Mouse (Mus musculus) neural tube, embryonic 11.5 days (tissue): Measurements from ENCODE around the gene Gm49369. TPM values are rescaled to one million over a fixed set of nuclear protein-coding genes. Genes with fewer than 3 reads are reported as not detected.
"Not testable (repeated sequence)": the region's sequence is repeated elsewhere in the genome, so short reads cannot be mapped to it uniquely, and the experiment has no call there.

ENCODE experiments used
- ATAC-seq: fragments of 200-750 bp; cut with Nextera tagmentation; 2 replicates; pipeline ENCODE4 v1.8.0; 2017; ENCODE audit warnings: moderate number of reproducible peaks, mild to moderate bottlenecking, moderate TSS enrichment, moderate library complexity; ENCODE audit not compliant: insufficient read depth, low FRiP score, low TSS enrichment
- DNase-seq: peaks from one replicate; pipeline ENCODE4 v3.0.0-alpha.2; 2015; ENCODE audit warnings: low spot score
- H3K27ac ChIP-seq: fragments of 300-500 bp; sonication (generic); 2 replicates; pipeline ENCODE4 v1.5.1; 2014; ENCODE audit warnings: low read depth, mild to moderate bottlenecking, low read length
- H3K27me3 ChIP-seq: fragments of 300-500 bp; sonication (generic); 2 replicates; pipeline ENCODE4 v1.6.1; 2014; ENCODE audit warnings: mild to moderate bottlenecking, low read length, mixed read lengths; ENCODE audit not compliant: control insufficient read depth, insufficient read depth
- H3K36me3 ChIP-seq: fragments of 300-500 bp; sonication (generic); 2 replicates; pipeline ENCODE4 v1.6.1; 2014; ENCODE audit warnings: mild to moderate bottlenecking, low read length, moderate library complexity, mixed read lengths; ENCODE audit not compliant: control insufficient read depth, insufficient read depth
- H3K4me1 ChIP-seq: fragments of 300-500 bp; sonication (generic); 2 replicates; pipeline ENCODE4 v1.6.1; 2014; ENCODE audit warnings: low read length, mixed read lengths; ENCODE audit not compliant: control insufficient read depth, insufficient read depth
- H3K4me2 ChIP-seq: fragments of 300-500 bp; sonication (generic); 2 replicates; pipeline ENCODE4 v1.6.1; 2014; ENCODE audit warnings: low read depth, mild to moderate bottlenecking, moderate library complexity
- H3K4me3 ChIP-seq: fragments of 300-500 bp; sonication (generic); 2 replicates; pipeline ENCODE4 v1.5.1; 2014; ENCODE audit warnings: low read depth, low read length
- H3K9ac ChIP-seq: fragments of 300-500 bp; sonication (generic); 2 replicates; pipeline ENCODE4 v1.6.1; 2014; ENCODE audit warnings: mild to moderate bottlenecking, low read length
- H3K9me3 ChIP-seq: fragments of 300-500 bp; sonication (generic); 2 replicates; pipeline ENCODE4 v1.6.1; 2016; ENCODE audit warnings: low read length; ENCODE audit not compliant: control insufficient read depth
- WGBS: fragments of 180-500 bp; shearing (Covaris S2); extraction: QIAGEN DNeasy Blood & Tissue Kit; methylation state at CpG from one replicate; pipeline ENCODE4 v1.1.7; 2014; 5-methylcytosine and 5-hydroxymethylcytosine counted together
- polyA plus RNA-seq: library from polyadenylated mRNA; unstranded; fragments of >200 nt; fragmentation: Nextera tagmentation; extraction: Ambion mirVana; gene quantifications from 2 replicates; pipeline ENCODE4 v1.2.1, GENCODE M21; 2014

Gene Gm49369
- polyA plus RNA-seq, 1 experiment from 2014 or later: not detected

DNA sequence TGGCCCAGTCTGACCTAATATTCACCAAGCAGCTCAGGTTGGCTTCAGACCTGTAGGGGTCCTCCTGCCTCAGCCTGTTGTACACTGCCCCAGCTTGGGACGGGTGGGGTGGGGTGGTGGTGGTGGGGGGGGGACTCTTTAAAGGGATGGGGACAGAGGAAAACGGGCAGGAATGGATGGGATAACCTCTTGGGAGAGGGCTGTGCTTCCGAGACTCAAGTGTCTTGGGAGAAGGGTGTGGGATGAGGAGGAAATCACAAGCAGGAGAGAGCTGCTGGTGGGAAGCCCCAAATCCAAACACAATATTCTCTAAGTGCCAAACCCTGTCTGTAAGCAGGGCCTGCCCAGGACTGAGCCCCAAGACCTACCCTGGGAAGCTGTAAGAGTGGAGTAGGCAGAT, 33.8 kb upstream of the Gm49369 start:
- H3K27me3 ChIP-seq: no peaks in the 10 kb centered on the region
- ATAC-seq (no peak), DNase-seq (no peak)
- H3K36me3 ChIP-seq: no peaks in the 10 kb centered on the region
- H3K4me1 ChIP-seq: no peaks in the 10 kb centered on the region
- no peaks in the 10 kb centered on the region for H3K9me3 ChIP-seq
- no peak overlapping the region for H3K27ac ChIP-seq
- 65% methylated on average over 3 of the region's 3 CpGs for WGBS
- H3K4me2 ChIP-seq: no peak overlapping the region
- no peak overlapping the region for H3K4me3 ChIP-seq
- no peak overlapping the region for H3K9ac ChIP-seq

DNA sequence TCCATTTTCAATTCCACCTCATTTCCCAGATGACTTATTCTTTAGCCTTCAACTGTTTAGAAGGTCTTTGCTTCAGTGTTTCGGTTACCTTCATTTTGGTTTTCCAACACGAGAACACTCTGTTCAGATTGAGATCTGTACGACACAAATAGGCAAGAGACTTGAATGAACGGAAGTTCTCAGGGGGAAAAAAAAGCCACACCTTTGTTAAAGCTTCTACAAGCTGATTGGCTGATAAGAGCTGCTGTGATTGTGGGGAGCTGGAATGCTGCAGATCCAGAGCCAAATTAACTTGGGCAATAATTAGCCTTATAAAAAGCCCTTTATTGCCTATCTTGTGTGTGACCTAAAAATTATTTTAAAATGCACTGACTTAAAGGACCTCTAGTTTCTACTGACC, 32.8 kb upstream of the Gm49369 start:
- Histone ChIP-seq H3K27me3 (no peaks in the 10 kb centered on the region), H3K9me3 (no peaks in the 10 kb centered on the region), H3K4me1 (no peaks in the 10 kb centered on the region), H3K27ac (no peak overlapping the region), H3K36me3 (no peaks in the 10 kb centered on the region), H3K4me3 (no peak overlapping the region), H3K4me2 (no peak overlapping the region), H3K9ac (no peak overlapping the region)
- 80% methylated on average over 4 of the region's 4 CpGs for WGBS
- DNase-seq (no peak), ATAC-seq (no peak)

DNA sequence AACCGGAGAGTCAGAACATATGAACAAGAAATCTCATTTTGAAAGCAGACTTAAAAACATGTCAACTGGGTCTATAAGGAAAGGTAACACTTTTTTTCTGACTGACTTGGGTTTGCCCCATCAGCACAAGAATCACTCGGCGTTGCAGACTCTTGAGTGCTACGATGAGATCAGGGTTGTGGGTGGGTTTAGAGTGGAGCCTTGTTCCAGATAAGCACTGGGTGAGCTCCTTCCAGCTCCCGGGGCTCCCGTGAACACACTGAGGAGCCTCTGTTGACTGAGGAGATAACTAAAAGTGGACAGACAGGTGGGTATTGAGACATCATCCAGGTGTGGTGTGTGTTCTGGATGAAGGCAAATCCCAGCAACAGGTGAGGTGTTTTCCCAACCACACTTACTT, 30.8 kb upstream of the Gm49369 start:
- Histone ChIP-seq H3K27ac (no peak overlapping the region), H3K4me1 (no peaks in the 10 kb centered on the region), H3K4me2 (no peak overlapping the region), H3K36me3 (no peaks in the 10 kb centered on the region), H3K9ac (no peak overlapping the region), H3K9me3 (no peaks in the 10 kb centered on the region), H3K27me3 (no peaks in the 10 kb centered on the region), H3K4me3 (no peak overlapping the region)
- 95% methylated on average over 6 of the region's 6 CpGs for WGBS
- ATAC-seq (no peak), DNase-seq (no peak)

GRCm38 (mm10) chr7:142409603-142410002, 27.1 kb upstream of the Gm49369 start:
- Histone ChIP-seq H3K9me3 (no peaks in the 10 kb centered on the region), H3K27me3 (no peaks in the 10 kb centered on the region), H3K27ac (no peak overlapping the region), H3K4me2 (no peak overlapping the region), H3K36me3 (no peaks in the 10 kb centered on the region), H3K4me1 (no peaks in the 10 kb centered on the region), H3K4me3 (no peak overlapping the region), H3K9ac (no peak overlapping the region)
- DNase-seq (no peak), ATAC-seq (no peak)
- WGBS: 89% methylated on average over 3 of the region's 3 CpGs

DNA sequence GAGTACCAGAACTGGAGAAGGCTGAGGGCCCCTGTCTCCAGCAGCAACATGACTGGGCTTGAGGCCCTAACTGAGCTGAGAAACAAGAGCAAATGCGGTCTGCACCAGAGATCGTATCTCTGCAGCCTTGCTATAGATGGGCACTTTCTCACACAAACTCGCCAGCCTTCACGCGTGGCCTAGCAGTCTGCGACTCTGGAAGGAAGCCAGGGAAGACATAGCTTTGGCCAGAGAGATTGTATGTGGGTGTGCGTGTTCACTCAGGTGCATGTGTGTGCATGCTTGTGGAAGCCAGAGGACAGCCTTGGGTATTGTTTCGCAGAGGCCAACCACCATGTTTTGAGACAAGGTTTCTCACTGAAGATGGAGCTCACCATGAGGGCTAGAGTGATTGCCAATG, 26.2 kb upstream of the Gm49369 start:
- Histone ChIP-seq H3K9ac (no peak overlapping the region), H3K27ac (no peak overlapping the region), H3K4me2 (no peak overlapping the region), H3K36me3 (no peaks in the 10 kb centered on the region), H3K9me3 (no peaks in the 10 kb centered on the region), H3K4me1 (no peaks in the 10 kb centered on the region), H3K4me3 (no peak overlapping the region), H3K27me3 (no peaks in the 10 kb centered on the region)
- DNase-seq (no peak), ATAC-seq (no peak)
- WGBS: 95% methylated on average over 8 of the region's 8 CpGs

GRCm38 (mm10) chr7:142407935-142408334, 25.5 kb upstream of the Gm49369 start:
- no peaks in the 10 kb centered on the region for H3K4me1 ChIP-seq
- DNase-seq: no peak
- H3K27me3 ChIP-seq: no peaks in the 10 kb centered on the region
- no peaks in the 10 kb centered on the region for H3K36me3 ChIP-seq
- no peak overlapping the region for H3K9ac ChIP-seq
- H3K4me3 ChIP-seq: no peak overlapping the region
- H3K9me3 ChIP-seq: no peaks in the 10 kb centered on the region
- WGBS: 77% methylated on average over 4 of the region's 4 CpGs
- H3K27ac ChIP-seq: no peak overlapping the region
- ATAC-seq: no peak
- no peak overlapping the region for H3K4me2 ChIP-seq

DNA sequence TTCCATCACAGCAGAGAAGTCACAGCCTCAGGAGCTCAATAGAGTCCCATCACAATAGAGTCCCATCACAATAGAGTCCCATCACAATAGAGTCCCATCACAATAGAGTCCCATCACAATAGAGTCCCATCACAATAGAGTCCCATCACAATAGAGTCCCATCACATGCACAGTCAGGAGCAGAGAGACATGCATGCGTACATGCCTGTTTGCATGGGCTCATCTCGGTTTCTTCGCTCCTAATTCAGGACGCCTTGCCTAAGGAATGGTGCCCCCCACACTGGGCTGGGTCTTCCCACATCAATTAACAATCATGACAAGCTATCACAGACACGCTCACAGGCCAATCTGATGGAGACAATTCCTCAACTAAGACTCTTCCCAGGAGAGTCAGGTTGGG, 22.7 kb upstream of the Gm49369 start:
- not testable (repeated sequence) for H3K9me3 ChIP-seq, H3K27ac ChIP-seq, ATAC-seq, H3K4me3 ChIP-seq, H3K9ac ChIP-seq, DNase-seq, H3K27me3 ChIP-seq, H3K36me3 ChIP-seq, H3K4me2 ChIP-seq, H3K4me1 ChIP-seq
- WGBS: 89% methylated on average over 5 of the region's 5 CpGs

- no peaks in the 10 kb centered on the region for H3K27me3 ChIP-seq
- H3K9ac ChIP-seq: no peak overlapping the region
- no peak overlapping the region for H3K27ac ChIP-seq
- no peak overlapping the region for H3K4me3 ChIP-seq
- no peaks in the 10 kb centered on the region; the same call in 1 of the 2 replicates for H3K4me1 ChIP-seq
- 89% methylated on average over 4 of the region's 4 CpGs for WGBS
- H3K9me3 ChIP-seq: no peaks in the 10 kb centered on the region
- DNase-seq (no peak), ATAC-seq (no peak)
- no peak overlapping the region for H3K4me2 ChIP-seq
- no peaks in the 10 kb centered on the region for H3K36me3 ChIP-seq
Measured at GRCm38 (mm10) chr7:142403591-142403990, 21.1 kb upstream of the Gm49369 start.

DNA sequence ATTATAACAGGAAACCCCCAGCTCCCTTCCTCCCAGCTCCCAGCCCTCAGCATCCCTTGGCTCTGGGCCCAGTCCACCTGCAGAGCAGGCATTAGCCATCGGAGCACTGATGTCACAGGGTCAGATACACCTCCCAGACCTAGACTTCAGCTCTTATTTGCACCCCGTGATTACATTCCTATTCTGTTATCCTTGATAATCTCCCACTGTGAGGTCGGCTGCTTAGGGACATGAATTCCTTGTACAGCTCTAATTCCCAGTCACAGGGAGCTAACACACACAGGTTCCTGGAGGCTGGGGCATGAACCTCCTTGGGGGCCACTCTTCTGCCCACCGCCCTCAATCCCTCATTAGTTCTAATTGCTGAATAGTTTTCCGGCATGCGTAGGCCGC, 18.3 kb upstream of the Gm49369 start:
- H3K9me3 ChIP-seq: no peaks in the 10 kb centered on the region
- no peaks in the 10 kb centered on the region for H3K36me3 ChIP-seq
- H3K27me3 ChIP-seq: no peaks in the 10 kb centered on the region
- H3K27ac ChIP-seq: no peak overlapping the region
- no peaks in the 10 kb centered on the region; the same call in 1 of the 2 replicates for H3K4me1 ChIP-seq
- H3K4me3 ChIP-seq: no peak overlapping the region
- no peak for DNase-seq
- no peak for ATAC-seq
- 60% methylated on average over 7 of the region's 7 CpGs for WGBS
- H3K9ac ChIP-seq: no peak overlapping the region
- no peak overlapping the region for H3K4me2 ChIP-seq
